Mouse (Mus musculus) erythroblast, embryonic 14.5 days (primary cell): Measurements from ENCODE around the gene Hcn1.

ENCODE experiments used
- GATA1 ChIP-seq: IDR thresholded peaks from 2 replicates; pipeline ENCODE4 v1.6.1; 2012; ENCODE audit warnings: low read length, inconsistent platforms, mixed read lengths
- TAL1 ChIP-seq: IDR thresholded peaks from 3 replicates; pipeline ENCODE4 v1.6.1; 2012; ENCODE audit warnings: low read length, inconsistent platforms, mixed read lengths

DNA sequence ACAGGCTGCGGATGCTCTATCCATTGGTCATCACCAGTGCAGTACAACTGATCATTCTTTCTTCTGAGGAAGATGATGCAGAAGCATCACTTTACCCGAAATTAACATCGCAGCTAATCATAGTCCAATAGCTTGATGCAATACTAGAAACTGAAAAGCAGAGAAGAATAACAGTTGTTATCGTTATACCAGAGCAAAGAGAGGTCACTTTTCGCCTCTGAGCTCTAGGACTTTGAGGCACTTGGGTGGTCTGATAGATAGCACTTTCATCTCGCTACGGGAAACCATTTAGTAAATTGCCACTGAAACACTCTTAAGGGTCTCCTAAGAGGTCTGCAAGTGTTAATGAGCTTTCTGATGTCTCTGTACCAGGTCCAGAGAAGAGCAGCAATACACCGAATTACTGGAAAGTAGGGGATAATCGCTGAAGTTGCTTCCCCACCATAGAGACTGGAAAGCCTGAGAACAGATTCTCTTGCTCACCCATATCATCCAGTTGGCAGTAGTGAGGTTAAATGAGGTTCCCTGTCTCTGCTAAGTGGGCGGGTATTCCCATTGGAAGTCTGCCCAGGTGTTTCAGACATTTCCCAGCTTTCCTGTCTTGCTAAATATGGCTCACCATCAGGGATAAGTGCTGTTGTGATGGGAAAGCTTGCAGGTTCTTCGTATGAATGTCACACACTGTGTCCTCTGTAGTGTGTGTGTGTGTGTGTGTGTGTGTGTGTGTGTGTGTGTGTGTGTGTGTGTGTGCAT lies 105.0 kb downstream of the Hcn1 start:
- TF ChIP-seq TAL1 (no peak), GATA1 (no peak)
